Mouse (Mus musculus) lung, postnatal 4 days (tissue): ENCODE results near the gene Rab44.
"Not testable (repeated sequence)": the region's sequence is repeated elsewhere in the genome, so short reads cannot be mapped to it uniquely, and the experiment has no call there.

Experiments
- DNase-seq, 2 experiments: peaks; one replicate each; pipeline ENCODE4 v3.0.0; 2021

Rab44 gene

GRCm38 (mm10) chr17:29091348-29091944 lies 22.5 kb upstream of the Rab44 start:
- DNase-seq, result no peak

GRCm38 (mm10) chr17:29092497-29092896 lies 21.4 kb upstream of the Rab44 start:
- DNase-seq, result no peak

GRCm38 (mm10) chr17:29093110-29093952 lies 20.6 kb upstream of the Rab44 start:
- DNase-seq, result peak; percentile 93 to 94

GRCm38 (mm10) chr17:29093961-29094309 lies 20.0 kb upstream of the Rab44 start:
- DNase-seq, result no peak

GRCm38 (mm10) chr17:29094310-29095181 lies 19.4 kb upstream of the Rab44 start:
- peak; percentile 81 to 85 for DNase-seq

- peak; percentile 98 for DNase-seq
Measured at GRCm38 (mm10) chr17:29095201-29095733, 18.7 kb upstream of the Rab44 start.

GRCm38 (mm10) chr17:29096245-29096644 lies 17.7 kb upstream of the Rab44 start:
- DNase-seq, result no peak

- DNase-seq, result no peak
Measured at GRCm38 (mm10) chr17:29096851-29097561, 16.9 kb upstream of the Rab44 start.

- no peak for DNase-seq
Measured at GRCm38 (mm10) chr17:29098291-29098690, 15.7 kb upstream of the Rab44 start.

- DNase-seq, result peak in 1 of 2 experiments; percentile 3
Measured at GRCm38 (mm10) chr17:29099076-29099475, 14.9 kb upstream of the Rab44 start.

GRCm38 (mm10) chr17:29100627-29101026 lies 13.3 kb upstream of the Rab44 start:
- DNase-seq, result no peak

GRCm38 (mm10) chr17:29110356-29110755 lies 3.6 kb upstream of the Rab44 start:
- DNase-seq, result not testable (repeated sequence)

GRCm38 (mm10) chr17:29111332-29111731 lies 2.6 kb upstream of the Rab44 start:
- DNase-seq, result no peak

GRCm38 (mm10) chr17:29116023-29116422 lies 2.1 kb downstream of the Rab44 start:
- no peak for DNase-seq

GRCm38 (mm10) chr17:29117006-29117648 lies 3.2 kb downstream of the Rab44 start:
- no peak for DNase-seq

GRCm38 (mm10) chr17:29118057-29118456 lies 4.1 kb downstream of the Rab44 start:
- no peak for DNase-seq

- DNase-seq, result peak; percentile 66 to 83
Measured at GRCm38 (mm10) chr17:29120666-29121065, 6.7 kb downstream of the Rab44 start.

- DNase-seq, result peak in 1 of 2 experiments; percentile 58
Measured at GRCm38 (mm10) chr17:29122817-29123216, 8.9 kb downstream of the Rab44 start.

GRCm38 (mm10) chr17:29123578-29124174 lies 9.7 kb downstream of the Rab44 start:
- DNase-seq, result peak in 1 of 2 experiments; percentile 48

GRCm38 (mm10) chr17:29126561-29126960 lies 12.6 kb downstream of the Rab44 start:
- DNase-seq, result no peak

GRCm38 (mm10) chr17:29129341-29129740 lies 15.4 kb downstream of the Rab44 start:
- DNase-seq, result no peak
